Mouse (Mus musculus) kidney, adult 18-20 months (tissue): ENCODE data around the gene Mon2.
"Not testable (repeated sequence)": the region's sequence is repeated elsewhere in the genome, so short reads cannot be mapped to it uniquely, and the experiment has no call there.

Source experiments
- DNase-seq: peaks from one replicate; pipeline ENCODE4 v3.0.0; 2021

The Mon2 gene

GRCm38 (mm10) chr10:122991053-122991452 lies 85.3 kb downstream of the Mon2 start:
- DNase-seq, result no peak

DNA sequence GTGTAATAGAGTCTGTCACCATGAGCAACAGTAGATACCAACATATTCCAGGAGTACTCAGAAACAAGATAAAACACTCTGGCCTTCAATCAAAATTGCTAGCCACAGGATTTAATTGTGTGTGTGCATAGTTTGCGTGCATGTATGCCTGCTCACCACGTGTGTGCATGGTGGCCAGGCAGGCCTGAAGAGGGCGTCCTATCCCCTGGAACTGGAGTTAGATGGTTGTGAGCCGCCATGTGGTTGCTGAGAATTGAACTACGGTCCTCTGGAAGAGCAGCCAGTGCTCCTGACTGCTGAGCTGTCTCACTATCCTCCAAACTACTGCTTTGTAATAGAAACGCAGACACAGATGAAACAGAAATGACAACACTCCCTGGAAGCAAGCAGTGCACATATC lies 85.7 kb downstream of the Mon2 start:
- no peak for DNase-seq

GRCm38 (mm10) chr10:122989916-122990315 lies 86.4 kb downstream of the Mon2 start:
- DNase-seq, result no peak

- no peak for DNase-seq
Measured at GRCm38 (mm10) chr10:122988372-122988771, 87.9 kb downstream of the Mon2 start.

GRCm38 (mm10) chr10:122987671-122988128 lies 88.6 kb downstream of the Mon2 start:
- DNase-seq, result peak; percentile 59

- DNase-seq, result peak; percentile 86
Measured at GRCm38 (mm10) chr10:122986320-122987225, 89.7 kb downstream of the Mon2 start.

- peak; percentile 87 for DNase-seq
Measured at GRCm38 (mm10) chr10:122985515-122986319, 90.6 kb downstream of the Mon2 start.

GRCm38 (mm10) chr10:122985252-122985514 lies 91.1 kb downstream of the Mon2 start:
- DNase-seq, result no peak

DNA sequence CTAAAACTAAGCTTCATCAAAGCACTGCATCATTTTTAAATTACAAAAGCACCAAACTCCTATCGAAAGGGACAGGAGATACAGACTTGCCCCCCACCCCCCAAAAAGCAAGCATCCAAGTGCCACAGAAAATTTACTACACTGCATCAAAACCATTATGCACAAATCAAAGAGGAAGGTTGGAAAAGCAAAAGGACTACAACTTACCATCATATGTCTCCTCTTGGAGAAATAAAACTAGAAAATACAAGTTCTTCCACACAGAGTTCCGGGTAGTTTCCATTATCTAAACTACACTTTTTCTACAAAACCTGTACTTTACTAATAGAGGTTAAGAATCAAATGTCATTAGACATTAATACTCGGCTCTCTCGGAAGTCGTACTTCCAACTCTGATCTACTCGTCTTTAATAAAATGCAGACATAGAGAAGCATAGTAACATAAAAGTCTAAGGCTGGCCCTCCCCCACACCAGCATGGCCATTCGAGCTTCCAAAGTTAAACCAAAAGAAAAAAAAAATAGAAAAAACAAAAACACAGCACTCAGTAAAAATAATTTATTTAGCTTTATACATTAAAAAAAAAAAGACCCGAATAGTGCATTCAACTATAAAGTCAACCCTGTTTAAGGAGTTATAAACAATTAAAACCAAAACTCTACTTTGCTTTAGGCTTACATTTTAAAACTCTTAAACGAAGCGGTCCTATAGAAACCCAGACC lies 91.6 kb downstream of the Mon2 start:
- DNase-seq, result no peak

- no peak for DNase-seq
Measured at GRCm38 (mm10) chr10:122983579-122984530, 92.5 kb downstream of the Mon2 start.

GRCm38 (mm10) chr10:122982909-122983578 lies 93.3 kb downstream of the Mon2 start:
- DNase-seq, result no peak

GRCm38 (mm10) chr10:122980123-122980522 lies 96.2 kb downstream of the Mon2 start:
- DNase-seq, result no peak

- no peak for DNase-seq
Measured at GRCm38 (mm10) chr10:122979356-122979755, 96.9 kb downstream of the Mon2 start.

DNA sequence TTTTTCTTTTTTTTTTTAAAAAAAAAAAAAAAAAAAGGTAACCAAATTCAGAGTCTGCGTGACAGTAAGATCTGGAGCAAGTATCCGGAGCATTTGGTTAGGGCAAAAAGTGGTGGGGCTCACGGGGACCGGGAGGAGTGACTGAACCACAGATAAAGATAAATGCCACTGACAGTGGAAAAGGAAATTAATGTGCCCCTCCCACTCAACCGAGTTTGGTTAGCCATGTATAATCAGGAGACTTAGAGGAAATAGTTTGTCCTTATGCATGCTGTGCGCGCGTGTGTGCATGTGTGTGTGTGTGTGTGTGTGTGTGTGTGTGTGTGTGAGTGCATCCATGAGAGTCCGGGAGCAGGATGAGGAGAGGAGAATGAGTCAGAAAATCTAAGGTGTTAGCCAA lies 100.3 kb downstream of the Mon2 start:
- no peak for DNase-seq

GRCm38 (mm10) chr10:122973241-122973640 lies 103.1 kb downstream of the Mon2 start:
- no peak for DNase-seq

DNA sequence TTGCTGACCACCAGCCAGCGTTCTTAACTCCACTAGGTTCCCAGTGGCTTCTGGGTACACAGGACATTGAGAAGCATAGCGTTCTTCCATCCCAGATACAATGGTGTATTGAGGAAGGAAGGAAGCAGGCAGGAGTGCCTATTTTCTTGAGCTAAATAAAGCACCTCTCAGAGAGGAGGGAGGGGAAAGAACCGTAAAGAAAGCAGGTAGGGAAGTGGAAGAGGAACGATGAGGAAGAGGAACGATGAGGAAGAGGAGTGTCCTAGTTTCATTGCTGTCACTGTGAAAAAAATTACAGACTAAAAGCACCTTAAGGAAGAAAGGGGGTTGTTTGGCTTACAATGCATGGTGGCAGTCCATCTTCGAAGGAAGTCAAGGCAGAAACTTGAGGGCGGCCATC lies 106.1 kb downstream of the Mon2 start:
- DNase-seq, result no peak

GRCm38 (mm10) chr10:122966421-122966820 lies 109.9 kb downstream of the Mon2 start:
- DNase-seq, result no peak

- not testable (repeated sequence) for DNase-seq
Measured at GRCm38 (mm10) chr10:122965650-122966049, 110.7 kb downstream of the Mon2 start.

- DNase-seq, result no peak
Measured at GRCm38 (mm10) chr10:122964241-122964636, 112.1 kb downstream of the Mon2 start.

DNA sequence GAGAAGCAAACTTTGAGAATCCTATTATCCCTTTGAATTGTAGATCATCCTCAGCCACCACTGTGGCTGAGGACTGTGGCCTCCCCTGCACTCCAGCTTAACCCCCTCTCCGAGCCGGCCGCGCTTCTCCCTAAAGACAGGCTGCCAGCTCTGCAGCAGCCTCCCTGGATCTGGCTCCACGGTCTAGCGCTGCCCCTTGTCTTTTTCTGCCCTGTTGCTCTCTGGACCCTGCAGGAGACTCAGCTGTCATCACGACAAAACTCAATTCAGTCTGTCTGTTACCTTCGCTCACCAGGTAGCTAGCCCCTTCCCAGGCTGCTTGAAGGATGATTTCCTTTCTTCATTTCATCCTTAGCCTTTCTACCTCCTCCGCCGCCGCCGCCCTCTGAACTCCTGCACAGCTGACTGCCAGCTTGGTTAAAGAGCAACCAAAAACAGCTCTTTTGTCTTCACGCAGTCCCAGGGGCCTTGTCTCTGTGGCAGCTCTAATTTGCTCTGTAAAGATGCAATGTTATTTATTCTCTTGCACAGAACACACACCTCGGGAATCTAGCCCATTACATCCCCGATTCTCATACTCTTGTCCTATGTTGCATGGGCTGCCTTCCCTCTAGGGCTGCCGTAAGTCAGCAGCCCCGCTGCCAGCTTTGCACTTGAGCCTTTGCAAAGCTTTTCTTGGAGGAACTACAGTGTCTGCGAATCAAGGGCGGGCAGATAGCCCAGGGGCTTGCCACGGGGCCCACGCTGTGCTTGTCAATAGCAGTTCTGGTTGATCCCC lies 112.7 kb downstream of the Mon2 start:
- DNase-seq, result peak; percentile 62

DNA sequence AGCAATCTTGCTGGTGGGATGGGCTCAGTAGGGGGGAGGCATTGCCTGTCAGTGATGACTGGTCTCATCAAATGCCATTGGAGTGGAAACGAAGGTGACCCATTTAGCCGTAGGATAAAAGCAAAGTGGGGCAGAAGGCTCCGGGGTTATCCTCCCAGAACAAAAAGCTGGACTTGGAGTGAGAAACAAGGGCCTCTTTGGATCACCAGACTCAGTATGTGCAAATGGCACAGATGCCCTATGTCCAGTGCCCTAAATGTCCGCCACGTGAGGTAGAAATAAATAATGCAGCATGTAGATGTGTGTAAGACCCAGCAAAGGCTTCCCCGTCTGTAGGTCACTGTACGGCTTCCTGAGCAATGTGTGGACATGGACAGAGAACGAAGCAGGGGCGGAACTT lies 113.7 kb downstream of the Mon2 start:
- DNase-seq, result no peak
